In the genomic region with DNA sequence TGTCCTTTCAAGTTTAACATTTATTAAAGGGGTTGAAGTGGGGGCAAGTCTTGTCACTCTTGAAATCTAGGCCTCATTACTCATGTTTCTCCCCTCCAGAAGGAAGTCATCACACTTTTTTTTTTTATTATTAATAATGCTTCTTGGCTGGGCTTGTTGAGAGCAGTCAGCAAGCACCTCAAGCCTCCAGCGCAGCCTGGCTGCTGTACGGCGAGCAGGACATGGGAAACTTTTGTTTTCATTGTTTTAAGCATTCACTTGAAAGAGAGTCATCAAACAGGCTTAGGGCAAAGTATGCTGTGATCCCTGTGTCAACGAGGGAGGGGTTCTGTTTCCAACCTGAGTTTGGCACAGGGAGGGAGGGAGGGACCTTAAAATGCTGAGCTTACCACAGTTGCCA, we compare ENCODE assay signal across 21 mouse cellular contexts.
A peak's percentile ranks its signal among the peaks of the same experiment; 100 is the strongest.
DNase-seq lines count a peak whose midpoint lies in the region; ATAC-seq and TF ChIP-seq lines count a peak whose summit lies in the region.
"Had no signal": no experiment of that assay in that cellular context is flagged by ENCODE, and none has a peak within 500 bp of the region (broad histone marks: within the 10 kb centered on the region; RNA-seq: fewer than 3 reads in every experiment).

No protein-coding gene starts in this region.

- WGBS in lung, embryonic 16.5 days: 14% methylated on average over 4 of the region's 4 CpGs
- 20% methylated on average over 4 of the region's 4 CpGs for WGBS in embryonic facial prominence, embryonic 14.5 days
- 50% methylated on average over 4 of the region's 4 CpGs for WGBS in hindbrain, embryonic 12.5 days

- H3K4me3 ChIP-seq in gastrocnemius, adult 2 months: no peak overlapping the region
- no peak overlapping the region for H3K4me3 ChIP-seq in lung, embryonic 16.5 days (ENCODE audit: low read length)
- no peak overlapping the region for H3K4me3 ChIP-seq in embryonic facial prominence, embryonic 14.5 days (ENCODE audit: low read depth, low read length)
- H3K4me3 ChIP-seq in hindbrain, embryonic 12.5 days: no peak overlapping the region
- H3K4me3 ChIP-seq: embryonic facial prominence, embryonic 13.5 days; forebrain, embryonic 10.5 days; forebrain, embryonic 15.5 days; heart, embryonic 13.5 days; intestine, embryonic 15.5 days had no signal

- no peak for TF ChIP-seq CTCF in gastrocnemius, adult 2 months (IDR thresholded peaks at IDR 0.05)

- H3K27me3 ChIP-seq in lung, embryonic 16.5 days (ENCODE audit: control insufficient read depth, insufficient read depth, low read depth, low read length): no peaks in the 10 kb centered on the region
- H3K27me3 ChIP-seq in embryonic facial prominence, embryonic 14.5 days (replicated peaks; ENCODE audit: control insufficient read depth, insufficient read depth, low read length): no peaks in the 10 kb centered on the region
- no peaks in the 10 kb centered on the region for H3K27me3 ChIP-seq in hindbrain, embryonic 12.5 days
- H3K27me3 ChIP-seq: embryonic facial prominence, embryonic 13.5 days; forebrain, embryonic 15.5 days; heart, embryonic 13.5 days; intestine, embryonic 15.5 days had no signal

- ATAC-seq in lung, embryonic 16.5 days (ENCODE audit: low read depth): peak; percentile 53; the same call in 1 of the 2 replicates
- ATAC-seq in embryonic facial prominence, embryonic 14.5 days (ENCODE audit: low read depth): no peak
- ATAC-seq in hindbrain, embryonic 12.5 days (ENCODE audit: low FRiP score): no peak
- ATAC-seq: CD4-positive, CD25-positive, alpha-beta regulatory T cell, adult 4 months; forebrain, embryonic 15.5 days; intestine, embryonic 15.5 days had no signal

- no peaks in the 10 kb centered on the region for H3K36me3 ChIP-seq in lung, embryonic 16.5 days (ENCODE audit: control insufficient read depth, insufficient read depth, low read length)
- no peaks in the 10 kb centered on the region for H3K36me3 ChIP-seq in embryonic facial prominence, embryonic 14.5 days (ENCODE audit: control insufficient read depth, insufficient read depth, low read length)
- no peaks in the 10 kb centered on the region for H3K36me3 ChIP-seq in hindbrain, embryonic 12.5 days
- H3K36me3 ChIP-seq: embryonic facial prominence, embryonic 13.5 days; forebrain, embryonic 10.5 days; forebrain, embryonic 15.5 days; G1E; heart, embryonic 13.5 days; intestine, embryonic 15.5 days had no signal

- 0 out of 2 replicates have a peak overlapping the region, but pooled peaks have one; percentile 12 for H3K27ac ChIP-seq in gastrocnemius, adult 2 months
- no peak overlapping the region for H3K27ac ChIP-seq in lung, embryonic 16.5 days (ENCODE audit: low read length)
- no peak overlapping the region for H3K27ac ChIP-seq in embryonic facial prominence, embryonic 14.5 days (replicated peaks; ENCODE audit: low read depth, low read length)
- H3K27ac ChIP-seq in hindbrain, embryonic 12.5 days: no peak overlapping the region
- H3K27ac ChIP-seq: embryonic facial prominence, embryonic 13.5 days; forebrain, embryonic 10.5 days; forebrain, embryonic 15.5 days; heart, embryonic 13.5 days; hindbrain, embryonic 14.5 days; intestine, embryonic 15.5 days had no signal

- peaks cover 6% of the 10 kb centered on the region; the same call in 1 of the 2 replicates for H3K4me1 ChIP-seq in lung, embryonic 16.5 days (replicated peaks; ENCODE audit: control insufficient read depth, insufficient read depth, low read length)
- no peaks in the 10 kb centered on the region; the same call in 1 of the 2 replicates for H3K4me1 ChIP-seq in embryonic facial prominence, embryonic 14.5 days (ENCODE audit: control insufficient read depth, insufficient read depth, low read length)
- H3K4me1 ChIP-seq in hindbrain, embryonic 12.5 days: peaks cover 4% of the 10 kb centered on the region
- H3K4me1 ChIP-seq: forebrain, embryonic 15.5 days; heart, embryonic 13.5 days; intestine, embryonic 15.5 days had no signal

- H3K9ac ChIP-seq in lung, embryonic 16.5 days (ENCODE audit: low read length): no peak overlapping the region
- H3K9ac ChIP-seq in embryonic facial prominence, embryonic 14.5 days (ENCODE audit: low read depth, low read length): no peak overlapping the region
- no peak overlapping the region for H3K9ac ChIP-seq in hindbrain, embryonic 12.5 days
- H3K9ac ChIP-seq: embryonic facial prominence, embryonic 13.5 days; forebrain, embryonic 15.5 days; heart, embryonic 13.5 days; hindbrain, embryonic 14.5 days; intestine, embryonic 15.5 days had no signal

- no peak overlapping the region for H3K4me2 ChIP-seq in lung, embryonic 16.5 days (ENCODE audit: low read depth, low read length)
- no peak overlapping the region for H3K4me2 ChIP-seq in embryonic facial prominence, embryonic 14.5 days (ENCODE audit: low read depth, low read length)
- no peak overlapping the region for H3K4me2 ChIP-seq in hindbrain, embryonic 12.5 days (replicated peaks)
- H3K4me2 ChIP-seq: embryonic facial prominence, embryonic 13.5 days; forebrain, embryonic 15.5 days; heart, embryonic 13.5 days; hindbrain, embryonic 14.5 days; intestine, embryonic 15.5 days had no signal

- intact Hi-C loops in gastrocnemius, adult 2 months (cut with DNase I): no loop called here
- intact Hi-C loops in gastrocnemius, postnatal 14 days (cut with DNase I; ENCODE audit: low total_unique reads): no loop called here
- intact Hi-C loops in left cerebral cortex, postnatal 25 days (cut with DNase I): no loop called here

- no peaks in the 10 kb centered on the region for H3K9me3 ChIP-seq in lung, embryonic 16.5 days (ENCODE audit: control insufficient read depth, low read length)
- H3K9me3 ChIP-seq in embryonic facial prominence, embryonic 14.5 days (ENCODE audit: control insufficient read depth, low read length): no peaks in the 10 kb centered on the region
- H3K9me3 ChIP-seq in hindbrain, embryonic 12.5 days (replicated peaks): no peaks in the 10 kb centered on the region
- H3K9me3 ChIP-seq: embryonic facial prominence, embryonic 13.5 days; forebrain, embryonic 10.5 days; forebrain, embryonic 15.5 days; heart, embryonic 13.5 days; intestine, embryonic 15.5 days had no signal

- DNase-seq in gastrocnemius, adult 2 months: no peak
- no peak for DNase-seq in gastrocnemius, postnatal 14 days
- DNase-seq in lung, postnatal 14 days: no peak
- DNase-seq in embryonic facial prominence, embryonic 14.5 days (ENCODE audit: low spot score): peak; percentile 24
- no peak for DNase-seq in left cerebral cortex, postnatal 25 days (ENCODE audit: low spot score in 2 of 2)
- DNase-seq: adrenal gland, postnatal 10 days; B cell, adult 2 months; cerebellum, adult 11 months; cerebellum, adult 8-10 months; cerebellum, postnatal 25 days; gastrocnemius, postnatal 10 days had no signal
